Mouse (Mus musculus) splenic B cell, adult 2 months (primary cell): ENCODE results near the gene Brip1.
A peak's percentile ranks its signal among the peaks of the same experiment; 100 is the strongest.

Source experiments
- DNase-seq: peaks from one replicate; pipeline ENCODE4 v3.0.0-alpha.2; 2011; ENCODE audit warnings: low read depth, low spot score
- H3K27me3 ChIP-seq: 2 replicates; pipeline ENCODE4 v1.6.1; 2012; ENCODE audit warnings: mild to moderate bottlenecking, low read length, moderate library complexity, mixed read lengths; ENCODE audit not compliant: control insufficient read depth, poor library complexity, insufficient read depth, severe bottlenecking
- H3K36me3 ChIP-seq: 2 replicates; pipeline ENCODE4 v1.6.1; 2012; ENCODE audit warnings: mild to moderate bottlenecking, low read length, moderate library complexity, mixed read lengths; ENCODE audit not compliant: control insufficient read depth, poor library complexity, insufficient read depth, severe bottlenecking

Brip1 gene

GRCm38 (mm10) chr11:86170743-86171142 is 30.2 kb downstream of the Brip1 start:
- no peak for DNase-seq
- no peaks in the 10 kb centered on the region for H3K36me3 ChIP-seq
- H3K27me3 ChIP-seq, result no peaks in the 10 kb centered on the region

GRCm38 (mm10) chr11:86160251-86160650 is 40.7 kb downstream of the Brip1 start:
- no peak for DNase-seq
- H3K27me3 ChIP-seq, result no peaks in the 10 kb centered on the region
- no peaks in the 10 kb centered on the region for H3K36me3 ChIP-seq

GRCm38 (mm10) chr11:86158950-86159349 is 42.0 kb downstream of the Brip1 start:
- no peak for DNase-seq
- Histone ChIP-seq H3K36me3 (no peaks in the 10 kb centered on the region), H3K27me3 (no peaks in the 10 kb centered on the region)

GRCm38 (mm10) chr11:86155638-86156037 is 45.4 kb downstream of the Brip1 start:
- no peaks in the 10 kb centered on the region for H3K36me3 ChIP-seq
- no peak for DNase-seq

GRCm38 (mm10) chr11:86131324-86131723 is 69.7 kb downstream of the Brip1 start:
- no peak for DNase-seq
- no peaks in the 10 kb centered on the region for H3K36me3 ChIP-seq
- no peaks in the 10 kb centered on the region for H3K27me3 ChIP-seq

More at GRCm38 (mm10) chr11:86155638-86156037, 45.4 kb downstream of the Brip1 start:
- H3K27me3 ChIP-seq, result no peaks in the 10 kb centered on the region

- no peaks in the 10 kb centered on the region for H3K27me3 ChIP-seq
- H3K36me3 ChIP-seq, result no peaks in the 10 kb centered on the region
- DNase-seq, result peak; percentile 63
These were observed 83.7 kb downstream of the Brip1 start for GRCm38 (mm10) chr11:86117078-86117869.

- Histone ChIP-seq H3K27me3 (no peaks in the 10 kb centered on the region), H3K36me3 (no peaks in the 10 kb centered on the region)
- DNase-seq, result no peak
These were observed 85.0 kb downstream of the Brip1 start for GRCm38 (mm10) chr11:86115955-86116354.

GRCm38 (mm10) chr11:86107276-86107675 is 93.7 kb downstream of the Brip1 start:
- no peaks in the 10 kb centered on the region for H3K36me3 ChIP-seq
- no peaks in the 10 kb centered on the region; the same call in 1 of the 2 replicates for H3K27me3 ChIP-seq
- DNase-seq, result peak; percentile 57

- no peaks in the 10 kb centered on the region; the same call in 1 of the 2 replicates for H3K27me3 ChIP-seq
- H3K36me3 ChIP-seq, result no peaks in the 10 kb centered on the region
- DNase-seq, result no peak
These were observed 94.4 kb downstream of the Brip1 start for GRCm38 (mm10) chr11:86106596-86106995.

GRCm38 (mm10) chr11:86101191-86101590 is 99.8 kb downstream of the Brip1 start:
- H3K27me3 ChIP-seq, result no peaks in the 10 kb centered on the region
- no peaks in the 10 kb centered on the region for H3K36me3 ChIP-seq
- no peak for DNase-seq

GRCm38 (mm10) chr11:86099341-86099740 is 101.7 kb downstream of the Brip1 start:
- DNase-seq, result no peak
- Histone ChIP-seq H3K36me3 (no peaks in the 10 kb centered on the region), H3K27me3 (no peaks in the 10 kb centered on the region)

- no peak for DNase-seq
- H3K36me3 ChIP-seq, result no peaks in the 10 kb centered on the region
- H3K27me3 ChIP-seq, result no peaks in the 10 kb centered on the region
These were observed 112.2 kb downstream of the Brip1 start for GRCm38 (mm10) chr11:86088815-86089214.

- no peaks in the 10 kb centered on the region for H3K27me3 ChIP-seq
- no peak for DNase-seq
- no peaks in the 10 kb centered on the region for H3K36me3 ChIP-seq
These were observed 116.5 kb downstream of the Brip1 start for GRCm38 (mm10) chr11:86084522-86084921.

GRCm38 (mm10) chr11:86078025-86078424 is 123.0 kb downstream of the Brip1 start:
- Histone ChIP-seq H3K27me3 (no peaks in the 10 kb centered on the region), H3K36me3 (no peaks in the 10 kb centered on the region)

GRCm38 (mm10) chr11:86076966-86077365 is 124.0 kb downstream of the Brip1 start:
- DNase-seq, result no peak
- no peaks in the 10 kb centered on the region for H3K36me3 ChIP-seq
- H3K27me3 ChIP-seq, result no peaks in the 10 kb centered on the region

More at GRCm38 (mm10) chr11:86078025-86078424, 123.0 kb downstream of the Brip1 start:
- no peak for DNase-seq

GRCm38 (mm10) chr11:86076403-86076802 is 124.6 kb downstream of the Brip1 start:
- Histone ChIP-seq H3K36me3 (no peaks in the 10 kb centered on the region), H3K27me3 (no peaks in the 10 kb centered on the region)
- DNase-seq, result no peak
